Mouse (Mus musculus) embryonic facial prominence, embryonic 11.5 days (tissue): ENCODE data around the gene Lhb. TPM values are rescaled to one million over a fixed set of nuclear protein-coding genes. Genes with fewer than 3 reads are reported as not detected.

Source experiments
- ATAC-seq: fragments of 200-750 bp; cut with Nextera tagmentation; replicated peaks from 2 replicates; pipeline ENCODE4 v1.8.0; 2017; ENCODE audit warnings: low read depth; ENCODE audit not compliant: insufficient number of reproducible peaks, low FRiP score, low TSS enrichment
- DNase-seq: peaks from one replicate; pipeline ENCODE4 v3.0.0-alpha.2; 2015; ENCODE audit warnings: low spot score
- H3K27ac ChIP-seq: fragments of 300-500 bp; sonication (generic); replicated peaks from 2 replicates; pipeline ENCODE4 v1.5.1; 2014; ENCODE audit warnings: mild to moderate bottlenecking, low read depth, low read length, control low read depth
- H3K27me3 ChIP-seq: fragments of 300-500 bp; sonication (generic); 2 replicates; pipeline ENCODE4 v1.6.1; 2014; ENCODE audit warnings: mild to moderate bottlenecking, low read length, moderate library complexity, mixed read lengths; ENCODE audit not compliant: control insufficient read depth, insufficient read depth
- H3K36me3 ChIP-seq: fragments of 300-500 bp; sonication (generic); replicated peaks from 2 replicates; pipeline ENCODE4 v1.6.1; 2014; ENCODE audit warnings: low read depth, mild to moderate bottlenecking, low read length, moderate library complexity, mixed read lengths; ENCODE audit not compliant: control insufficient read depth, insufficient read depth
- H3K4me1 ChIP-seq: fragments of 300-500 bp; sonication (generic); 2 replicates; pipeline ENCODE4 v1.6.1; 2014; ENCODE audit warnings: low read length, mixed read lengths; ENCODE audit not compliant: control insufficient read depth, insufficient read depth
- H3K4me2 ChIP-seq: fragments of 300-500 bp; sonication (generic); 2 replicates; pipeline ENCODE4 v1.6.1; 2014; ENCODE audit warnings: low read depth, mild to moderate bottlenecking, control low read depth, low read length, moderate library complexity
- H3K4me3 ChIP-seq: fragments of 300-500 bp; sonication (generic); 2 replicates; pipeline ENCODE4 v1.5.1; 2014; ENCODE audit warnings: low read depth, low read length, control low read depth
- H3K9ac ChIP-seq: fragments of 300-500 bp; sonication (generic); replicated peaks from 2 replicates; pipeline ENCODE4 v1.6.1; 2014; ENCODE audit warnings: mild to moderate bottlenecking, control low read depth, low read length
- H3K9me3 ChIP-seq: fragments of 300-500 bp; sonication (generic); replicated peaks from 2 replicates; pipeline ENCODE4 v1.6.1; 2016; ENCODE audit warnings: mild to moderate bottlenecking, low read length, inconsistent platforms, mixed read lengths; ENCODE audit not compliant: control insufficient read depth
- WGBS: fragments of 180-500 bp; shearing (Covaris S2); extraction: QIAGEN DNeasy Blood & Tissue Kit; methylation state at CpG from one replicate; pipeline ENCODE4 v1.1.7; 2014; 5-methylcytosine and 5-hydroxymethylcytosine counted together
- polyA plus RNA-seq: library from polyadenylated mRNA; unstranded; fragments of >200 nt; fragmentation: Nextera tagmentation; extraction: Ambion mirVana; gene quantifications from 2 replicates; pipeline ENCODE4 v1.2.1, GENCODE M21; 2014

Gene Lhb
- polyA plus RNA-seq, 1 experiment from 2014 or later, result not detected

GRCm38 (mm10) chr7:45396787-45397186 is 23.8 kb upstream of the Lhb start:
- Histone ChIP-seq H3K4me3 (no peak overlapping the region), H3K9me3 (no peaks in the 10 kb centered on the region), H3K36me3 (peaks cover 3% of the 10 kb centered on the region), H3K27ac (no peak overlapping the region), H3K4me1 (no peaks in the 10 kb centered on the region), H3K4me2 (no peak overlapping the region), H3K9ac (no peak overlapping the region), H3K27me3 (no peaks in the 10 kb centered on the region)
- ATAC-seq (no peak), DNase-seq (no peak)
- WGBS, result 83% methylated on average over 2 of the region's 2 CpGs

- Histone ChIP-seq H3K9ac (no peak overlapping the region), H3K9me3 (no peaks in the 10 kb centered on the region), H3K36me3 (no peaks in the 10 kb centered on the region), H3K4me2 (no peak overlapping the region), H3K4me3 (no peak overlapping the region), H3K4me1 (peaks cover 3% of the 10 kb centered on the region), H3K27me3 (peaks cover 15% of the 10 kb centered on the region), H3K27ac (no peak overlapping the region)
- ATAC-seq (no peak), DNase-seq (no peak)
- 68% methylated on average over 10 of the region's 10 CpGs for WGBS
Measured at GRCm38 (mm10) chr7:45401521-45402085, 19.0 kb upstream of the Lhb start.

GRCm38 (mm10) chr7:45403532-45404261 is 16.9 kb upstream of the Lhb start:
- DNase-seq (peak; percentile 78), ATAC-seq (no peak)
- H3K4me2 ChIP-seq, result no peak overlapping the region
- H3K27ac ChIP-seq, result no peak overlapping the region
- no peaks in the 10 kb centered on the region for H3K36me3 ChIP-seq
- H3K27me3 ChIP-seq, result peaks cover 36% of the 10 kb centered on the region
- H3K9ac ChIP-seq, result no peak overlapping the region
- no peaks in the 10 kb centered on the region for H3K9me3 ChIP-seq
- H3K4me3 ChIP-seq, result no peak overlapping the region
- H3K4me1 ChIP-seq, result peaks cover 3% of the 10 kb centered on the region
- WGBS, result 45% methylated on average over 6 of the region's 6 CpGs

GRCm38 (mm10) chr7:45405091-45406075 is 15.2 kb upstream of the Lhb start, which contains the start of gene Kcna7:
Kcna7 (plus strand) TSS chr7:45405653.
- Histone ChIP-seq H3K4me3 (peak within 1 kb of the TSS; percentile 33), H3K27ac (no peak within 1 kb of the TSS), H3K9me3 (no peaks in the 10 kb centered on the region), H3K27me3 (peaks cover 39% of the 10 kb centered on the region), H3K36me3 (no peaks in the 10 kb centered on the region), H3K4me1 (peaks cover 3% of the 10 kb centered on the region), H3K4me2 (peak within 1 kb of the TSS; percentile 50), H3K9ac (peak within 1 kb of the TSS; percentile 33)
- peak; percentile 64 for DNase-seq
- 12% methylated on average over 28 of the region's 28 CpGs for WGBS
- ATAC-seq, result no peak

GRCm38 (mm10) chr7:45406157-45407156 is 14.2 kb upstream of the Lhb start:
- no peak for ATAC-seq
- no peak for DNase-seq
- Histone ChIP-seq H3K27me3 (peaks cover 46% of the 10 kb centered on the region), H3K36me3 (no peaks in the 10 kb centered on the region), H3K4me2 (peak overlapping the region; percentile 50), H3K4me3 (peak overlapping the region; percentile 33), H3K9ac (peak overlapping the region; percentile 33), H3K4me1 (peaks cover 3% of the 10 kb centered on the region), H3K27ac (no peak overlapping the region), H3K9me3 (no peaks in the 10 kb centered on the region)
- under 1% methylated on average over 111 of the region's 114 CpGs for WGBS

GRCm38 (mm10) chr7:45407836-45408235 is 12.8 kb upstream of the Lhb start:
- no peaks in the 10 kb centered on the region for H3K9me3 ChIP-seq
- peaks cover 50% of the 10 kb centered on the region for H3K27me3 ChIP-seq
- WGBS, result 85% methylated on average over 10 of the region's 10 CpGs
- H3K36me3 ChIP-seq, result no peaks in the 10 kb centered on the region
- no peak overlapping the region for H3K4me3 ChIP-seq
- no peak overlapping the region for H3K9ac ChIP-seq
- no peak overlapping the region for H3K27ac ChIP-seq
- no peak overlapping the region for H3K4me2 ChIP-seq
- ATAC-seq (no peak), DNase-seq (no peak)
- peaks cover 3% of the 10 kb centered on the region for H3K4me1 ChIP-seq

- WGBS, result 69% methylated on average over 7 of the region's 7 CpGs
- H3K4me3 ChIP-seq, result no peak overlapping the region
- H3K9ac ChIP-seq, result no peak overlapping the region
- ATAC-seq (no peak), DNase-seq (no peak)
- no peak overlapping the region for H3K4me2 ChIP-seq
- H3K27me3 ChIP-seq, result peaks cover 55% of the 10 kb centered on the region
- H3K27ac ChIP-seq, result no peak overlapping the region
- H3K4me1 ChIP-seq, result peaks cover 3% of the 10 kb centered on the region
- H3K36me3 ChIP-seq, result no peaks in the 10 kb centered on the region
- H3K9me3 ChIP-seq, result no peaks in the 10 kb centered on the region
Measured at GRCm38 (mm10) chr7:45408351-45408750, 12.3 kb upstream of the Lhb start.
